ENCODE assay signal across 11 mouse cellular contexts in genomic region chr16:55555224-55555623, GRCm38 (mm10).
DNase-seq lines count a peak whose midpoint lies in the region; ATAC-seq and TF ChIP-seq lines count a peak whose summit lies in the region.
"Had no signal": no experiment of that assay in that cellular context is flagged by ENCODE, and none has a peak within 500 bp of the region (broad histone marks: within the 10 kb centered on the region; RNA-seq: fewer than 3 reads in every experiment).

No protein-coding gene starts in this region.

- no peak overlapping the region for H3K9ac ChIP-seq in forebrain, embryonic 12.5 days
- H3K9ac ChIP-seq: lung, embryonic 15.5 days had no signal

- no peak overlapping the region for H3K27ac ChIP-seq in testis, adult 2 months (ENCODE audit: control insufficient read depth, insufficient read depth, low read depth, low read length)
- H3K27ac ChIP-seq in forebrain, embryonic 12.5 days, result no peak overlapping the region
- H3K27ac ChIP-seq: lung, embryonic 15.5 days had no signal

- H3K9me3 ChIP-seq in forebrain, embryonic 12.5 days, result no peaks in the 10 kb centered on the region
- H3K9me3 ChIP-seq: lung, embryonic 15.5 days had no signal

- H3K27me3 ChIP-seq in testis, adult 2 months (ENCODE audit: control insufficient read depth, insufficient read depth, low read length), result no peaks in the 10 kb centered on the region
- no peaks in the 10 kb centered on the region for H3K27me3 ChIP-seq in forebrain, embryonic 12.5 days
- H3K27me3 ChIP-seq: lung, embryonic 15.5 days had no signal

- WGBS in forebrain, embryonic 12.5 days, result 87% methylated on average over 6 of the region's 6 CpGs

- ATAC-seq in common myeloid progenitor, adult 5-6 weeks (replicated peaks; ENCODE audit: low read depth, poor library complexity, severe bottlenecking), result peak; percentile 98
- ATAC-seq in forebrain, embryonic 12.5 days (ENCODE audit: low FRiP score), result no peak

- H3K4me3 ChIP-seq in testis, adult 2 months (ENCODE audit: control insufficient read depth, low read depth, low read length), result peak overlapping the region; percentile 60
- H3K4me3 ChIP-seq in forebrain, embryonic 12.5 days (replicated peaks), result no peak overlapping the region
- H3K4me3 ChIP-seq: lung, embryonic 15.5 days had no signal

- H3K36me3 ChIP-seq in testis, adult 2 months (ENCODE audit: control insufficient read depth, insufficient read depth, low read length), result no peaks in the 10 kb centered on the region
- no peaks in the 10 kb centered on the region for H3K36me3 ChIP-seq in forebrain, embryonic 12.5 days (replicated peaks)
- H3K36me3 ChIP-seq: lung, embryonic 15.5 days had no signal

- TF ChIP-seq POLR2A in testis, adult 2 months (IDR thresholded peaks at IDR 0.05; ENCODE audit: control insufficient read depth, low read depth, low read length), result 0 out of 2 replicates have a peak, but pooled peaks have one; percentile 15

- no peak for DNase-seq in testis, postnatal 14 days (ENCODE audit: low spot score)
- peak; percentile 29 for DNase-seq in heart, postnatal 4 days
- DNase-seq in yolk sac, embryonic 10.5 days (ENCODE audit: low spot score), result peak; percentile 34
- DNase-seq in layer of hippocampus, postnatal 14 days (ENCODE audit: low spot score in 2 of 2), result no peak
- no peak for DNase-seq in gastrocnemius, postnatal 10 days
- DNase-seq: adrenal gland, adult 8-10 months; kidney, adult 8-10 months had no signal

- no peak overlapping the region for H3K4me2 ChIP-seq in forebrain, embryonic 12.5 days
- H3K4me2 ChIP-seq: lung, embryonic 15.5 days had no signal

- no peak for TF ChIP-seq CTCF in testis, adult 2 months (IDR thresholded peaks at IDR 0.05; ENCODE audit: control insufficient read depth, insufficient read depth, insufficient replicate concordance, low read depth, low read length)

- H3K4me1 ChIP-seq in testis, adult 2 months (ENCODE audit: control insufficient read depth, insufficient read depth, low read length), result peaks cover 2% of the 10 kb centered on the region; the same call in 1 of the 2 replicates
- H3K4me1 ChIP-seq in forebrain, embryonic 12.5 days, result peaks cover 17% of the 10 kb centered on the region
- H3K4me1 ChIP-seq: lung, embryonic 15.5 days had no signal

Comparison
In these comparisons a context has a peak if more than half of its experiments do, and no peak if none do; other contexts are left out.
1. DNase-seq: peak in heart, postnatal 4 days (single experiment) and yolk sac, embryonic 10.5 days (single experiment); none in testis, postnatal 14 days (single experiment), layer of hippocampus, postnatal 14 days (0 of 2) and gastrocnemius, postnatal 10 days (single experiment).